Mouse (Mus musculus) spleen, adult 2 months (tissue): ENCODE measurements at regions not wholly inside any gene's neighbourhood (a gene's known extent, or its start where the extent isn't known, plus 50 kb on each side); places are given as distances from the start of the nearest gene placed in this dataset.
A peak's percentile ranks its signal among the peaks of the same experiment; 100 is the strongest.

ENCODE experiments used
- DNase-seq, 2 experiments: peaks; one replicate each; pipeline versions ENCODE4 v3.0.0 to v3.0.0-alpha.2; 2012 to 2021; ENCODE audit warnings: low spot score in 2 of 2, low read depth in 1 of 2
- H3K27ac ChIP-seq: fragments of 200-500 bp; 2 replicates; pipeline ENCODE4 v1.5.1; 2012; ENCODE audit warnings: low read length, inconsistent platforms; ENCODE audit not compliant: insufficient read depth
- H3K27me3 ChIP-seq: fragments of 200-500 bp; 2 replicates; pipeline ENCODE4 v1.6.1; 2012; ENCODE audit warnings: mild to moderate bottlenecking, moderate library complexity, low read length, inconsistent platforms; ENCODE audit not compliant: control insufficient read depth, insufficient read depth
- H3K36me3 ChIP-seq: fragments of 200-500 bp; 2 replicates; pipeline ENCODE4 v1.6.1; 2012; ENCODE audit warnings: mild to moderate bottlenecking, low read length, inconsistent platforms; ENCODE audit not compliant: control insufficient read depth, insufficient read depth
- H3K4me1 ChIP-seq: fragments of 200-500 bp; 2 replicates; pipeline ENCODE4 v1.6.1; 2011; ENCODE audit warnings: inconsistent platforms; ENCODE audit not compliant: control insufficient read depth, insufficient read depth, insufficient read length
- H3K4me3 ChIP-seq: fragments of 200-500 bp; 2 replicates; pipeline ENCODE4 v1.5.1; 2011; ENCODE audit warnings: mild to moderate bottlenecking, inconsistent platforms; ENCODE audit not compliant: insufficient read depth, insufficient read length; ENCODE audit errors: extremely low read depth
- CTCF ChIP-seq: fragments of 200-500 bp; IDR thresholded peaks from 2 replicates; pipeline ENCODE4 v1.5.1; 2011; ENCODE audit warnings: mild to moderate bottlenecking, inconsistent platforms; ENCODE audit not compliant: insufficient read depth, insufficient read length, insufficient replicate concordance; ENCODE audit errors: extremely low read depth
- POLR2A ChIP-seq: fragments of 200-500 bp; IDR thresholded peaks from 2 replicates; pipeline ENCODE4 v1.6.1; 2011; ENCODE audit warnings: low read depth, low read length, inconsistent platforms
- WGBS: fragments of 180-500 bp; shearing (Covaris S2); methylation state at CpG from one replicate; pipeline ENCODE4 v1.1.7; 2018; 5-methylcytosine and 5-hydroxymethylcytosine counted together

- Histone ChIP-seq H3K27ac (no peak overlapping the region), H3K4me3 (no peak overlapping the region), H3K4me1 (no peaks in the 10 kb centered on the region), H3K27me3 (no peaks in the 10 kb centered on the region), H3K36me3 (no peaks in the 10 kb centered on the region)
- WGBS: 78% methylated on average over 4 of the region's 4 CpGs
- TF ChIP-seq POLR2A (no peak), CTCF (no peak)
- no peak for DNase-seq
Measured at GRCm38 (mm10) chr6:34246512-34246911, 69.6 kb upstream of the Slc35b4 start.

DNA sequence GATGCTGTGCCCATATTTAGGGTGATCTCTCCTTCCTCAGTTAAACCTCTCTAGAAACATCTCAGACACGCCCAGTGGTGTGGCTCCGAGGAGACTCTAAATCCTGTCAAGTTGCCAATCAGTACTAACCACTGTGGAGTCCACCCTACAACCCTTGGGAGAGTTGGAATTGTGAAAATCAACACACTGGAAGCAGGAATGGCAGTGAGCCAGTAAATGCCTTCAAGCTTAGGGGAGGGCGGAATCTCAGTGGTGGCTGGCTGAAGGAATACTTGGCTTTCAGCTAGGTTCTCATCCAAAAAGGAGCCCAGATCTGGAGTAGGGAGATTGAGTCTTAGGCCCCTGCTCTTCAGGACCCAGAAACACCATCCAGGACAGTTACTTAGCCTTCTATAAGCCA lies 66.1 kb upstream of the Slc35b4 start:
- Histone ChIP-seq H3K27me3 (no peaks in the 10 kb centered on the region), H3K27ac (no peak overlapping the region), H3K4me1 (no peaks in the 10 kb centered on the region), H3K36me3 (no peaks in the 10 kb centered on the region), H3K4me3 (no peak overlapping the region)
- no peak for DNase-seq
- 86% methylated on average over 3 of the region's 3 CpGs for WGBS
- TF ChIP-seq POLR2A: no peak
- TF ChIP-seq CTCF: no peak

GRCm38 (mm10) chr6:34242486-34242885 lies 65.6 kb upstream of the Slc35b4 start:
- TF ChIP-seq CTCF (no peak), POLR2A (no peak)
- H3K36me3 ChIP-seq: no peaks in the 10 kb centered on the region
- H3K27ac ChIP-seq: no peak overlapping the region
- no peak for DNase-seq
- WGBS: 17% methylated on average over 9 of the region's 9 CpGs
- no peaks in the 10 kb centered on the region for H3K4me1 ChIP-seq
- H3K4me3 ChIP-seq: no peak overlapping the region
- no peaks in the 10 kb centered on the region for H3K27me3 ChIP-seq

DNA sequence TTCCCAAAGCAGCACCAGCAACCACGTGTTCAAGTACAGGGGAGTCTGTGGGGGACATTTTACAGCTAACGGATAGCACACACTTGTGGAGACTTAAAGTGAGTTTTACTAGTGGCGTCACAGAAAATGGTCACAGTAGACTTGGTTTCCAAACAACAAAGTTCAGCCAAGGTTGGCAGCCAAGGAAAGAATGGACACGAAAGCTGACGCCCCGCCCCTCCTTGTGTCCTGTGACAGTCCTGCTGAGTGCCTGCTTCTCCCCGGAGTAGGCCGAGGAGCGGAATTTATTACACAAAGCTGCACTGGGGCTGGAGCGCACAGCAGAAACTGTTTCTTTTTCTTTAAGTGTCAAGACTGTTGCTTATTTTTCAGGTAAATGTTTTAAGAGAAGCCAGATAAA lies 58.2 kb upstream of the Slc35b4 start:
- Histone ChIP-seq H3K27ac (no peak overlapping the region), H3K36me3 (no peaks in the 10 kb centered on the region), H3K4me1 (no peaks in the 10 kb centered on the region), H3K27me3 (no peaks in the 10 kb centered on the region), H3K4me3 (no peak overlapping the region)
- DNase-seq: no peak
- TF ChIP-seq CTCF: no peak
- no peak for TF ChIP-seq POLR2A
- 91% methylated on average over 10 of the region's 10 CpGs for WGBS

DNA sequence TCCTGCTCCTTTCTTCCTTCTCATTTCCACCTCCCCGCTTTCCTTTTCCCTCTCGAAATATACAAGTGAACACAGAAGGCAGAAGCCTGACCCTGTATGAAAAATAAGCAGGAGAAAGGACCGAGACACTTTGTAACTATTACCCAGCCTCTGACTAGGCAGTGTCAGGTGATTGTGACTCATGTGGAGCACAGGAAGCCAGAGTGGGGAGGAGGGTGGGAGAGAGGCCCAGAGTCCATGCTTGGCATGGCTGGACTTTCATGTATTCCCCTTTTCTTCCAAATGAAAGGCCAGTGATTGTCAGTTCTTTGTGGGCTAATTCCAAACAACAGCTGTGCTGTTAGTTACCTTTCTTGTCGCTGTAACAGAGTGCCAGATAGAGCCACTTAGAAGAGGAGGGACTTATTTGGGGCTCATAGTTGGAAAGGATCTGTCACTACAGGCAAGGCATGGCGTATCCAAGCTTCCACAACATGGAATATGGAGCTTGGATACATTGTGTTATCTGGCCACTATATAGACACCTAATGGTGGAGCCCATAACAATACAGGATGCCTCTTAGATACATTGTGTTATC lies 57.6 kb upstream of the Slc35b4 start:
- Histone ChIP-seq H3K4me1 (no peaks in the 10 kb centered on the region), H3K4me3 (no peak overlapping the region), H3K27ac (no peak overlapping the region), H3K27me3 (no peaks in the 10 kb centered on the region), H3K36me3 (no peaks in the 10 kb centered on the region)
- no peak for DNase-seq
- TF ChIP-seq POLR2A (no peak), CTCF (no peak)
- WGBS: 81% methylated on average over 5 of the region's 5 CpGs

DNA sequence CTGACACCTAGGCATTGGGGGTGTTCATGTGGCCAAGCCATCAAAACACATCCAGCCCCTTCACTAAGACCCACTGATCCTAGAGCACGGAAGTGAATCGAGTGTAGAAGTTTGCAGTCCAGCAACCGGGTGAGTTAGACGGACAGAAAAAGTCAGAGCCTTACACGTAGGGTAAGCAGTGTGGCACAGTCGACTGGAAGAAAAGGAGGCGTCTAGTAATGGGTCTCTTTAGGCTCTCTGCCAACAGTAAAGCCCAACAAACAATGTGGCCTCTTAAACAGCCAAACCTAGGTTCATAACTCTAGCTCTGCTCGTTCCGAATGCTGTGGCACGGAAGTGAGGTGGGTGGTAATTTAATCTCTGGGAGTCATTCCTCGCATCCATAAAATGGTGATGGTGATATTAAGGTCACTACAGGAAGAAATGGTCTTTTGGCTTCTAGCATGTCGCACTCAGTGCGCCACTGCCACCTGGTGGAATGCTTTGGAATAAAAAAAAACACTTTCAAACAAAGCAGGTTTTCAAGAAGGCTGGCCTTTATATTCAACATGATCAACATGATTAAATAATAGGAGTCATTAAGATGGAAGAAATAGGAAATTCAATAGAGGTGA lies 54.0 kb upstream of the Slc35b4 start:
- Histone ChIP-seq H3K27ac (no peak overlapping the region), H3K36me3 (no peaks in the 10 kb centered on the region), H3K4me3 (no peak overlapping the region), H3K4me1 (no peaks in the 10 kb centered on the region; the same call in 1 of the 2 replicates), H3K27me3 (no peaks in the 10 kb centered on the region)
- 42% methylated on average over 13 of the region's 13 CpGs for WGBS
- DNase-seq: peak in 1 of 2 experiments; percentile 25
- TF ChIP-seq POLR2A: no peak
- TF ChIP-seq CTCF: peak; percentile 53; the same call in 1 of the 2 replicates

- no peak for DNase-seq
- WGBS: 65% methylated on average over 4 of the region's 4 CpGs
- Histone ChIP-seq H3K4me3 (no peak overlapping the region), H3K27me3 (no peaks in the 10 kb centered on the region), H3K4me1 (no peaks in the 10 kb centered on the region; the same call in 1 of the 2 replicates), H3K36me3 (no peaks in the 10 kb centered on the region), H3K27ac (no peak overlapping the region)
- no peak for TF ChIP-seq POLR2A
Measured at GRCm38 (mm10) chr6:34227131-34227530, 50.2 kb upstream of the Slc35b4 start.
